Mouse (Mus musculus) small intestine, adult 2 months (tissue): Measurements from ENCODE around the gene Icam1. TPM values are rescaled to one million over a fixed set of nuclear protein-coding genes. Genes with fewer than 3 reads are reported as not detected.

Experiments used
- H3K27ac ChIP-seq: fragments of 200-500 bp; 2 replicates; pipeline ENCODE4 v1.5.1; 2012; ENCODE audit warnings: low read depth, low read length, control low read depth, inconsistent platforms; ENCODE audit not compliant: insufficient read depth
- H3K27me3 ChIP-seq: fragments of 200-500 bp; 2 replicates; pipeline ENCODE4 v1.6.1; 2012; ENCODE audit warnings: mild to moderate bottlenecking, moderate library complexity, low read length, inconsistent platforms; ENCODE audit not compliant: control insufficient read depth, insufficient read depth
- H3K36me3 ChIP-seq: fragments of 200-500 bp; 2 replicates; pipeline ENCODE4 v1.6.1; 2012; ENCODE audit warnings: mild to moderate bottlenecking, low read length, control low read depth, inconsistent platforms; ENCODE audit not compliant: control insufficient read depth, insufficient read depth
- H3K4me1 ChIP-seq: fragments of 200-500 bp; 2 replicates; pipeline ENCODE4 v1.6.1; 2012; ENCODE audit warnings: low read length, inconsistent platforms, mixed read lengths; ENCODE audit not compliant: control insufficient read depth, insufficient read depth, insufficient read length
- H3K4me3 ChIP-seq: fragments of 200-500 bp; 2 replicates; pipeline ENCODE4 v1.5.1; 2012; ENCODE audit warnings: low read depth, mild to moderate bottlenecking, control low read depth, inconsistent platforms, low read length, moderate library complexity
- CTCF ChIP-seq: fragments of 200-500 bp; IDR thresholded peaks from 2 replicates; pipeline ENCODE4 v1.5.1; 2012; ENCODE audit warnings: low read depth, mild to moderate bottlenecking, control low read depth, inconsistent platforms, low read length, moderate library complexity, mixed read lengths; ENCODE audit not compliant: insufficient replicate concordance, insufficient read length; ENCODE audit errors: extremely low read depth
- POLR2A ChIP-seq: fragments of 200-500 bp; IDR thresholded peaks from 2 replicates; pipeline ENCODE4 v1.6.1; 2012; ENCODE audit warnings: low read depth, mild to moderate bottlenecking, control low read depth, inconsistent platforms, low read length, moderate library complexity
- WGBS: fragments of 180-500 bp; shearing (Covaris S2); methylation state at CpG from one replicate; pipeline ENCODE4 v1.1.7; 2018; 5-methylcytosine and 5-hydroxymethylcytosine counted together
- polyA plus RNA-seq: library from polyadenylated mRNA; depleted of rRNA; stranded (reverse); fragments of >200 nt; gene quantifications from 2 replicates; pipeline ENCODE4 v1.2.3, GENCODE M21; 2012

The Icam1 gene
- polyA plus RNA-seq, 1 experiment = 9.4 TPM

- WGBS = under 1% methylated on average over 36 of the region's 36 CpGs
- TF ChIP-seq CTCF (no peak), POLR2A (no peak)
- no peaks in the 10 kb centered on the region for H3K36me3 ChIP-seq
- peak overlapping the region; percentile 64 for H3K4me3 ChIP-seq
- peak overlapping the region; percentile 77 for H3K27ac ChIP-seq
- H3K4me1 ChIP-seq = peaks cover 27% of the 10 kb centered on the region
- H3K27me3 ChIP-seq = peaks cover 32% of the 10 kb centered on the region
These were observed 15.6 kb downstream of the Icam1 start for GRCm38 (mm10) chr9:21031251-21031895.

- H3K27me3 ChIP-seq = peaks cover 38% of the 10 kb centered on the region
- H3K36me3 ChIP-seq = no peaks in the 10 kb centered on the region
- no peak for TF ChIP-seq CTCF
- TF ChIP-seq POLR2A = no peak
- H3K4me1 ChIP-seq = peaks cover 27% of the 10 kb centered on the region
- H3K4me3 ChIP-seq = peak within 1 kb of the TSS; percentile 71
- peak within 1 kb of the TSS; percentile 77 for H3K27ac ChIP-seq
- WGBS = 1% methylated on average over 35 of the region's 35 CpGs
These were observed 16.1 kb downstream of the Icam1 start, which contains the start of gene Icam5 for GRCm38 (mm10) chr9:21031896-21032351. TSS of gene Icam5 (plus strand) at chr9:21032073.

GRCm38 (mm10) chr9:21032491-21032890, 16.7 kb downstream of the Icam1 start:
- WGBS = 4% methylated on average over 7 of the region's 7 CpGs
- Histone ChIP-seq H3K36me3 (no peaks in the 10 kb centered on the region), H3K27ac (no peak overlapping the region), H3K4me3 (peak overlapping the region; percentile 71), H3K27me3 (peaks cover 44% of the 10 kb centered on the region), H3K4me1 (peaks cover 27% of the 10 kb centered on the region)
- TF ChIP-seq CTCF (no peak), POLR2A (no peak)

- Histone ChIP-seq H3K4me3 (peak overlapping the region; percentile 71), H3K36me3 (no peaks in the 10 kb centered on the region), H3K27ac (no peak overlapping the region), H3K27me3 (peaks cover 44% of the 10 kb centered on the region), H3K4me1 (peaks cover 27% of the 10 kb centered on the region)
- WGBS = under 1% methylated on average over 34 of the region's 34 CpGs
- TF ChIP-seq POLR2A (no peak), CTCF (no peak)
These were observed 17.4 kb downstream of the Icam1 start for GRCm38 (mm10) chr9:21033136-21033535.

GRCm38 (mm10) chr9:21034481-21035085, 18.8 kb downstream of the Icam1 start:
- WGBS = 11% methylated on average over 17 of the region's 17 CpGs
- Histone ChIP-seq H3K4me3 (no peak overlapping the region), H3K27ac (no peak overlapping the region), H3K36me3 (no peaks in the 10 kb centered on the region), H3K27me3 (peaks cover 49% of the 10 kb centered on the region), H3K4me1 (peaks cover 22% of the 10 kb centered on the region)
- no peak for TF ChIP-seq POLR2A
- no peak for TF ChIP-seq CTCF

- peaks cover 49% of the 10 kb centered on the region for H3K27me3 ChIP-seq
These were observed 19.8 kb downstream of the Icam1 start for GRCm38 (mm10) chr9:21035586-21035985.

GRCm38 (mm10) chr9:21036161-21036560, 20.4 kb downstream of the Icam1 start:
- TF ChIP-seq POLR2A (no peak), CTCF (no peak)
- peaks cover 49% of the 10 kb centered on the region for H3K27me3 ChIP-seq
- peaks cover 15% of the 10 kb centered on the region for H3K4me1 ChIP-seq
- no peaks in the 10 kb centered on the region for H3K36me3 ChIP-seq
- no peak overlapping the region for H3K27ac ChIP-seq
- H3K4me3 ChIP-seq = no peak overlapping the region
- 15% methylated on average over 20 of the region's 20 CpGs for WGBS

More at GRCm38 (mm10) chr9:21035586-21035985, 19.8 kb downstream of the Icam1 start:
- 47% methylated on average over 9 of the region's 9 CpGs for WGBS
- H3K36me3 ChIP-seq = no peaks in the 10 kb centered on the region
- no peak overlapping the region for H3K4me3 ChIP-seq
- no peak overlapping the region for H3K27ac ChIP-seq
- H3K4me1 ChIP-seq = peaks cover 15% of the 10 kb centered on the region
- TF ChIP-seq POLR2A (no peak), CTCF (no peak)
